Mouse (Mus musculus) myocyte (in vitro differentiated cells): Measurements from ENCODE around the gene Entpd1. TPM values are rescaled to one million over a fixed set of nuclear protein-coding genes. Genes with fewer than 3 reads are reported as not detected.

Source experiments
- H3K27me3 ChIP-seq: one replicate; pipeline ENCODE4 v1.6.1; 2011; ENCODE audit not compliant: control insufficient read depth, insufficient read depth, insufficient read length
- H3K36me3 ChIP-seq: one replicate; pipeline ENCODE4 v1.6.1; 2011; ENCODE audit not compliant: control insufficient read depth, insufficient read depth
- H3K4me2 ChIP-seq: one replicate; pipeline ENCODE4 v1.6.1; 2011; ENCODE audit warnings: low read depth, control low read depth
- H3K4me3 ChIP-seq: one replicate; pipeline ENCODE4 v1.5.1; 2011; ENCODE audit warnings: mild to moderate bottlenecking, control low read depth, moderate library complexity
- H3K79me2 ChIP-seq: one replicate; pipeline ENCODE4 v1.6.1; 2011; ENCODE audit not compliant: control insufficient read depth, insufficient read depth
- H3ac ChIP-seq: one replicate; pipeline ENCODE4 v1.6.1; 2011; ENCODE audit not compliant: control insufficient read depth, insufficient read length
- CEBPB ChIP-seq: IDR thresholded peaks from 2 replicates; pipeline ENCODE4 v1.6.1; 2011; ENCODE audit warnings: mild to moderate bottlenecking, moderate library complexity; ENCODE audit not compliant: poor library complexity, insufficient read depth, severe bottlenecking
- E2F4 ChIP-seq: IDR thresholded peaks from one replicate; pipeline ENCODE4 v1.6.1; 2011; ENCODE audit warnings: mild to moderate bottlenecking, control low read depth, moderate library complexity; ENCODE audit not compliant: insufficient read depth
- MAX ChIP-seq: IDR thresholded peaks from one replicate; pipeline ENCODE4 v1.6.1; 2011; ENCODE audit warnings: low read depth, mild to moderate bottlenecking, control low read depth
- MYOD1 ChIP-seq, 3 experiments: IDR thresholded peaks; one replicate each; pipeline ENCODE4 v1.6.1; 2011; ENCODE audit warnings: control low read depth in 2 of 3, low read depth in 2 of 3, mild to moderate bottlenecking in 2 of 3, moderate library complexity in 1 of 3; ENCODE audit not compliant: insufficient read length in 2 of 3, control insufficient read depth in 1 of 3
- MYOG ChIP-seq, 3 experiments: IDR thresholded peaks; one replicate each; pipeline ENCODE4 v1.6.1; 2011; ENCODE audit warnings: control low read depth in 2 of 3, low read depth in 2 of 3, mild to moderate bottlenecking in 2 of 3; ENCODE audit not compliant: insufficient read length in 2 of 3, control insufficient read depth in 1 of 3, insufficient read depth in 1 of 3
- POLR2A ChIP-seq: IDR thresholded peaks from one replicate; pipeline ENCODE4 v1.6.1; 2011; ENCODE audit warnings: low read depth, mild to moderate bottlenecking, control low read depth, moderate library complexity; ENCODE audit not compliant: insufficient read length
- POLR2AphosphoS2 ChIP-seq: IDR thresholded peaks from one replicate; pipeline ENCODE4 v1.6.1; 2011; ENCODE audit warnings: low read depth, control low read depth; ENCODE audit not compliant: insufficient read length
- REST ChIP-seq: IDR thresholded peaks from one replicate; pipeline ENCODE4 v1.6.1; 2011; ENCODE audit warnings: mild to moderate bottlenecking, control low read depth, moderate library complexity; ENCODE audit not compliant: insufficient read depth, insufficient read length
- SRF ChIP-seq: IDR thresholded peaks from one replicate; pipeline ENCODE4 v1.6.1; 2011; ENCODE audit warnings: low read depth; ENCODE audit not compliant: control insufficient read depth, insufficient read length
- TCF12 ChIP-seq: IDR thresholded peaks from one replicate; pipeline ENCODE4 v1.6.1; 2011; ENCODE audit warnings: mild to moderate bottlenecking, control low read depth; ENCODE audit not compliant: poor library complexity, insufficient read depth, severe bottlenecking
- TCF3 ChIP-seq: IDR thresholded peaks from one replicate; pipeline ENCODE4 v1.6.1; 2011; ENCODE audit warnings: low read depth, control low read depth; ENCODE audit not compliant: insufficient read length
- USF1 ChIP-seq: IDR thresholded peaks from one replicate; pipeline ENCODE4 v1.6.1; 2011; ENCODE audit warnings: low read depth, mild to moderate bottlenecking, control low read depth, moderate library complexity
- polyA plus RNA-seq: library from polyadenylated mRNA; unstranded; fragments of >200 nt; fragmentation: generic; extraction: Trizol; gene quantifications from one replicate; pipeline ENCODE4 v1.2.1, GENCODE M21; 2012; ENCODE audit warnings: missing spikeins

Gene Entpd1
- polyA plus RNA-seq, 1 experiment = 0.07 TPM

GRCm38 (mm10) chr19:40632668-40633067 lies 20.5 kb downstream of the Entpd1 start:
- Histone ChIP-seq H3K36me3 (no peaks in the 10 kb centered on the region), H3K4me2 (no peak overlapping the region), H3ac (no peak overlapping the region), H3K79me2 (no peaks in the 10 kb centered on the region), H3K4me3 (no peak overlapping the region), H3K27me3 (no peaks in the 10 kb centered on the region)
- no peak for TF ChIP-seq USF1

GRCm38 (mm10) chr19:40633144-40633543 lies 21.0 kb downstream of the Entpd1 start:
- no peaks in the 10 kb centered on the region for H3K79me2 ChIP-seq
- TF ChIP-seq TCF12 (no peak), TCF3 (no peak)
- H3K27me3 ChIP-seq = no peaks in the 10 kb centered on the region
- H3ac ChIP-seq = no peak overlapping the region
- H3K4me3 ChIP-seq = no peak overlapping the region
- H3K4me2 ChIP-seq = no peak overlapping the region
- H3K36me3 ChIP-seq = no peaks in the 10 kb centered on the region

GRCm38 (mm10) chr19:40637091-40637490 lies 24.9 kb downstream of the Entpd1 start:
- Histone ChIP-seq H3K4me3 (no peak overlapping the region), H3ac (no peak overlapping the region), H3K4me2 (no peak overlapping the region), H3K27me3 (no peaks in the 10 kb centered on the region), H3K36me3 (no peaks in the 10 kb centered on the region), H3K79me2 (no peaks in the 10 kb centered on the region)
- no peak for TF ChIP-seq E2F4
- TF ChIP-seq POLR2AphosphoS2 = no peak
- no peak for TF ChIP-seq USF1
- TF ChIP-seq SRF = no peak
- TF ChIP-seq MAX = no peak
- TF ChIP-seq TCF12 = no peak
- TF ChIP-seq MYOG (IDR thresholded peaks at IDR 0.05; ENCODE audit: control insufficient read depth in 1 of 3, insufficient read depth in 1 of 3, insufficient read length in 2 of 3, low read depth in 2 of 3) = no peak
- no peak for TF ChIP-seq MYOD1 (IDR thresholded peaks at IDR 0.05; ENCODE audit: control insufficient read depth in 1 of 3, insufficient read length in 2 of 3, low read depth in 2 of 3)
- TF ChIP-seq CEBPB = no peak
- TF ChIP-seq REST = no peak

- H3K36me3 ChIP-seq = no peaks in the 10 kb centered on the region
- H3ac ChIP-seq = no peak overlapping the region
- H3K4me3 ChIP-seq = no peak overlapping the region
- H3K4me2 ChIP-seq = no peak overlapping the region
- H3K27me3 ChIP-seq = no peaks in the 10 kb centered on the region
- TF ChIP-seq POLR2AphosphoS2 (no peak), SRF (no peak), E2F4 (no peak), POLR2A (no peak), MYOD1 (IDR thresholded peaks at IDR 0.05; ENCODE audit: control insufficient read depth in 1 of 3, insufficient read length in 2 of 3, low read depth in 2 of 3) (no peak), MAX (no peak), REST (no peak), TCF12 (no peak), USF1 (no peak), TCF3 (no peak), CEBPB (no peak), MYOG (IDR thresholded peaks at IDR 0.05; ENCODE audit: control insufficient read depth in 1 of 3, insufficient read depth in 1 of 3, insufficient read length in 2 of 3, low read depth in 2 of 3) (no peak)
- H3K79me2 ChIP-seq = no peaks in the 10 kb centered on the region
These were observed 25.4 kb downstream of the Entpd1 start for GRCm38 (mm10) chr19:40637601-40638000.

GRCm38 (mm10) chr19:40638582-40638981 lies 26.4 kb downstream of the Entpd1 start:
- Histone ChIP-seq H3K4me3 (no peak overlapping the region), H3K36me3 (no peaks in the 10 kb centered on the region), H3ac (no peak overlapping the region), H3K79me2 (no peaks in the 10 kb centered on the region), H3K27me3 (no peaks in the 10 kb centered on the region), H3K4me2 (no peak overlapping the region)
- TF ChIP-seq POLR2AphosphoS2 = no peak

- H3K4me2 ChIP-seq = no peak overlapping the region
- no peaks in the 10 kb centered on the region for H3K36me3 ChIP-seq
- no peak overlapping the region for H3K4me3 ChIP-seq
- H3K79me2 ChIP-seq = no peaks in the 10 kb centered on the region
- TF ChIP-seq MYOG (IDR thresholded peaks at IDR 0.05; ENCODE audit: control insufficient read depth in 1 of 3, insufficient read depth in 1 of 3, insufficient read length in 2 of 3, low read depth in 2 of 3) (no peak), POLR2A (no peak), REST (no peak), TCF12 (no peak), MYOD1 (IDR thresholded peaks at IDR 0.05; ENCODE audit: control insufficient read depth in 1 of 3, insufficient read length in 2 of 3, low read depth in 2 of 3) (no peak), E2F4 (no peak), USF1 (no peak), SRF (no peak), POLR2AphosphoS2 (no peak), CEBPB (no peak), TCF3 (no peak), MAX (no peak)
- no peak overlapping the region for H3ac ChIP-seq
- no peaks in the 10 kb centered on the region for H3K27me3 ChIP-seq
These were observed 27.7 kb downstream of the Entpd1 start for GRCm38 (mm10) chr19:40639729-40640304.
